Mouse (Mus musculus) midbrain, embryonic 16.5 days (tissue): ENCODE measurements at regions not wholly inside any gene's neighbourhood (a gene's known extent, or its start where the extent isn't known, plus 50 kb on each side); places are given as distances from the start of the nearest gene placed in this dataset.

Experiments
- ATAC-seq: fragments of 200-750 bp; cut with Nextera tagmentation; 2 replicates; pipeline ENCODE4 v1.8.0; 2017; ENCODE audit warnings: moderate TSS enrichment
- H3K27ac ChIP-seq: fragments of 300-500 bp; sonication (generic); 2 replicates; pipeline ENCODE4 v1.5.1; 2014; ENCODE audit warnings: mild to moderate bottlenecking, low read length, mixed read lengths
- H3K27me3 ChIP-seq: fragments of 300-500 bp; sonication (generic); 2 replicates; pipeline ENCODE4 v1.6.1; 2014; ENCODE audit warnings: low read depth, low read length, mixed read lengths; ENCODE audit not compliant: control insufficient read depth, insufficient read depth
- H3K36me3 ChIP-seq: fragments of 300-500 bp; sonication (generic); 2 replicates; pipeline ENCODE4 v1.6.1; 2014; ENCODE audit warnings: mild to moderate bottlenecking, low read length, moderate library complexity, mixed read lengths; ENCODE audit not compliant: control insufficient read depth, insufficient read depth
- H3K4me1 ChIP-seq: fragments of 300-500 bp; sonication (generic); 2 replicates; pipeline ENCODE4 v1.6.1; 2014; ENCODE audit warnings: mild to moderate bottlenecking, low read length, mixed read lengths; ENCODE audit not compliant: control insufficient read depth, insufficient read depth
- H3K4me2 ChIP-seq: fragments of 300-500 bp; sonication (generic); 2 replicates; pipeline ENCODE4 v1.6.1; 2014; ENCODE audit warnings: mild to moderate bottlenecking, low read length, mixed read lengths
- H3K4me3 ChIP-seq: fragments of 300-500 bp; sonication (generic); 2 replicates; pipeline ENCODE4 v1.5.1; 2014; ENCODE audit warnings: low read depth, mild to moderate bottlenecking, low read length, moderate library complexity, mixed read lengths
- H3K9ac ChIP-seq: fragments of 300-500 bp; sonication (generic); 2 replicates; pipeline ENCODE4 v1.6.1; 2014; ENCODE audit warnings: low read depth, low read length, mixed read lengths
- H3K9me3 ChIP-seq: fragments of 300-500 bp; sonication (generic); replicated peaks from 2 replicates; pipeline ENCODE4 v1.6.1; 2014; ENCODE audit warnings: mild to moderate bottlenecking, low read length, mixed read lengths; ENCODE audit not compliant: control insufficient read depth, poor library complexity, severe bottlenecking
- WGBS: fragments of 180-500 bp; shearing (Covaris S2); extraction: QIAGEN DNeasy Blood & Tissue Kit; methylation state at CpG from one replicate; pipeline ENCODE4 v1.1.7; 2014; 5-methylcytosine and 5-hydroxymethylcytosine counted together

GRCm38 (mm10) chr17:51462137-51462880, 283.2 kb upstream of the Tbc1d5 start:
- Histone ChIP-seq H3K9me3 (no peaks in the 10 kb centered on the region), H3K4me3 (no peak overlapping the region), H3K36me3 (no peaks in the 10 kb centered on the region), H3K9ac (no peak overlapping the region), H3K27me3 (no peaks in the 10 kb centered on the region), H3K27ac (no peak overlapping the region), H3K4me2 (peak overlapping the region; percentile 42), H3K4me1 (peaks cover 7% of the 10 kb centered on the region; the same call in 1 of the 2 replicates)
- ATAC-seq = 0 out of 2 replicates have a peak, but pooled peaks have one; percentile 32
- WGBS = 25% methylated on average over 5 of the region's 5 CpGs

- peak overlapping the region; percentile 42 for H3K4me2 ChIP-seq
- 32% methylated on average over 14 of the region's 14 CpGs for WGBS
- peak; percentile 60; the same call in 1 of the 2 replicates for ATAC-seq
- peak overlapping the region; percentile 40; the same call in 1 of the 2 replicates for H3K9ac ChIP-seq
- no peaks in the 10 kb centered on the region for H3K9me3 ChIP-seq
- peaks cover 7% of the 10 kb centered on the region; the same call in 1 of the 2 replicates for H3K4me1 ChIP-seq
- H3K27me3 ChIP-seq = no peaks in the 10 kb centered on the region
- H3K27ac ChIP-seq = no peak overlapping the region
- H3K36me3 ChIP-seq = no peaks in the 10 kb centered on the region
- H3K4me3 ChIP-seq = peak overlapping the region; percentile 23
These were observed 282.1 kb upstream of the Tbc1d5 start for GRCm38 (mm10) chr17:51461248-51461647.

- no peak for ATAC-seq
- Histone ChIP-seq H3K9me3 (no peaks in the 10 kb centered on the region), H3K27me3 (no peaks in the 10 kb centered on the region), H3K9ac (no peak overlapping the region), H3K4me2 (no peak overlapping the region), H3K4me3 (no peak overlapping the region), H3K27ac (no peak overlapping the region), H3K4me1 (peaks cover 7% of the 10 kb centered on the region; the same call in 1 of the 2 replicates), H3K36me3 (no peaks in the 10 kb centered on the region)
- WGBS = 96% methylated on average over 1 of the region's 1 CpGs
These were observed 280.0 kb upstream of the Tbc1d5 start for GRCm38 (mm10) chr17:51459119-51459518.

GRCm38 (mm10) chr17:51415746-51416145, 236.6 kb upstream of the Tbc1d5 start:
- 90% methylated on average over 6 of the region's 6 CpGs for WGBS
- H3K4me2 ChIP-seq = no peak overlapping the region
- no peak for ATAC-seq

GRCm38 (mm10) chr17:51414304-51414703, 235.2 kb upstream of the Tbc1d5 start:
- no peaks in the 10 kb centered on the region for H3K36me3 ChIP-seq
- WGBS = 75% methylated on average over 4 of the region's 4 CpGs

More at GRCm38 (mm10) chr17:51415746-51416145, 236.6 kb upstream of the Tbc1d5 start:
- Histone ChIP-seq H3K36me3 (no peaks in the 10 kb centered on the region), H3K4me3 (no peak overlapping the region), H3K4me1 (no peaks in the 10 kb centered on the region), H3K27me3 (no peaks in the 10 kb centered on the region), H3K9me3 (no peaks in the 10 kb centered on the region), H3K27ac (no peak overlapping the region), H3K9ac (no peak overlapping the region)

GRCm38 (mm10) chr17:51413741-51414140, 234.6 kb upstream of the Tbc1d5 start:
- H3K27me3 ChIP-seq = no peaks in the 10 kb centered on the region
- H3K27ac ChIP-seq = no peak overlapping the region
- H3K36me3 ChIP-seq = no peaks in the 10 kb centered on the region
- H3K4me1 ChIP-seq = no peaks in the 10 kb centered on the region
- H3K4me3 ChIP-seq = no peak overlapping the region
- H3K9ac ChIP-seq = no peak overlapping the region
- H3K9me3 ChIP-seq = no peaks in the 10 kb centered on the region
- ATAC-seq = no peak
- no peak overlapping the region for H3K4me2 ChIP-seq

More at GRCm38 (mm10) chr17:51414304-51414703, 235.2 kb upstream of the Tbc1d5 start:
- no peak overlapping the region for H3K4me2 ChIP-seq
- H3K9ac ChIP-seq = no peak overlapping the region
- no peak for ATAC-seq
- H3K4me1 ChIP-seq = no peaks in the 10 kb centered on the region
- no peak overlapping the region for H3K4me3 ChIP-seq
- no peak overlapping the region for H3K27ac ChIP-seq
- no peaks in the 10 kb centered on the region for H3K27me3 ChIP-seq
- no peaks in the 10 kb centered on the region for H3K9me3 ChIP-seq

GRCm38 (mm10) chr17:51411545-51412094, 232.5 kb upstream of the Tbc1d5 start:
- Histone ChIP-seq H3K4me3 (no peak overlapping the region), H3K27me3 (no peaks in the 10 kb centered on the region), H3K36me3 (no peaks in the 10 kb centered on the region), H3K27ac (no peak overlapping the region), H3K9me3 (no peaks in the 10 kb centered on the region), H3K4me2 (no peak overlapping the region), H3K9ac (no peak overlapping the region), H3K4me1 (no peaks in the 10 kb centered on the region)
- ATAC-seq = no peak
- 82% methylated on average over 12 of the region's 12 CpGs for WGBS

- H3K4me1 ChIP-seq = no peaks in the 10 kb centered on the region
- no peaks in the 10 kb centered on the region for H3K9me3 ChIP-seq
- no peaks in the 10 kb centered on the region for H3K27me3 ChIP-seq
- ATAC-seq = no peak
- no peak overlapping the region for H3K4me3 ChIP-seq
- no peaks in the 10 kb centered on the region for H3K36me3 ChIP-seq
- H3K4me2 ChIP-seq = no peak overlapping the region
- H3K9ac ChIP-seq = no peak overlapping the region
- H3K27ac ChIP-seq = no peak overlapping the region
- 57% methylated on average over 5 of the region's 5 CpGs for WGBS
These were observed 229.7 kb upstream of the Tbc1d5 start for GRCm38 (mm10) chr17:51408894-51409293.

- no peak for ATAC-seq
- 88% methylated on average over 3 of the region's 3 CpGs for WGBS
- Histone ChIP-seq H3K27me3 (no peaks in the 10 kb centered on the region), H3K9ac (no peak overlapping the region), H3K4me3 (no peak overlapping the region), H3K27ac (no peak overlapping the region), H3K9me3 (no peaks in the 10 kb centered on the region), H3K4me2 (no peak overlapping the region), H3K4me1 (no peaks in the 10 kb centered on the region), H3K36me3 (no peaks in the 10 kb centered on the region)
These were observed 229.2 kb upstream of the Tbc1d5 start for GRCm38 (mm10) chr17:51408367-51408766.
